Mouse (Mus musculus): ENCODE measurements around the gene Scaf1. TPM values are rescaled to one million over a fixed set of nuclear protein-coding genes. Genes with fewer than 3 reads are reported as not detected.

Scaf1 gene
- polyA plus RNA-seq (2015; fragmentation: Nextera tagmentation; extraction: Ambion mirVana): 43.3 and 46.1 TPM in 2 replicates

DNA sequence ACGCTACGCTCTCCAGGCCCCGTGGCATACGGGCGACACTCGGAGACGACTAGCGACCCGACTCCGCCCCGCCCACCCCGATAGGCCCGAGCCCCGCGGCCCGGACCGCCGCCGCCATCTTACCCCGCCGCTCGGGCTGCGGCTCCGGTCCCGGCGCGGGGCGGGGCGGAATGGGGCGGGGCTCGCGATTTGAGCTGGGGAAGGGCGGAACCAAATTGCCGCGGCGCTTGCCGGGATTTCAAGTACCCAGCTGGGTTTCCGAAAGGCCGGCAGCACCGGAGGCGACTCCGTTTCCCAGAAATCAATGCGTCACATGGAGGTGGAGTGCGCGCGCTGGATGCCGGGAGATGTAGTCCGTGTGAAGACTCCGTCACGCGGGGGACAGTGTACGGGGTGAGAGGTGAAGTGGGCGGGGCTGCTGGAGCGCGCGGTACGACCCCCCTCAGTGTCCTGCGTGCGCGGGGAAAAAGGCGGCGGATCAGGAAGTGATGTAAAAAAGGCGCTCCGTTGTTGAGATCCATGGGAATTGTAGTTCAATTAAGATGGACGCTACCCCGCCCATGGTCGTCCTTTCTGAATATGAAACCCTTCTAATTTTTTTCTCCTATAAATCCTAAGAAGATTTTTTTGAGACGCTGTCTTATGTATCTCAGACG lies at the start of gene Scaf1:
Gene Scaf1, minus strand, starts transcription at position 407 of the 656 bp plus-strand sequence.
- WGBS: under 1% methylated on average over 68 of the region's 69 CpGs
- peaks cover 50% of the 10 kb centered on the region for H3K4me1 ChIP-seq
- no peaks in the 10 kb centered on the region for H3K9me3 ChIP-seq (replicated peaks)
- H3K4me2 ChIP-seq: peak within 1 kb of the TSS; percentile 86
- ATAC-seq (ENCODE audit: low FRiP score): peak; percentile 95
- H3K9ac ChIP-seq (replicated peaks): peak within 1 kb of the TSS; percentile 88
- peaks cover 5% of the 10 kb centered on the region; the same call in 1 of the 2 replicates for H3K27me3 ChIP-seq (replicated peaks)
- peaks cover 28% of the 10 kb centered on the region for H3K36me3 ChIP-seq
- H3K27ac ChIP-seq (replicated peaks): peak within 1 kb of the TSS; percentile 84
- H3K4me3 ChIP-seq (replicated peaks): peak within 1 kb of the TSS; percentile 91

DNA sequence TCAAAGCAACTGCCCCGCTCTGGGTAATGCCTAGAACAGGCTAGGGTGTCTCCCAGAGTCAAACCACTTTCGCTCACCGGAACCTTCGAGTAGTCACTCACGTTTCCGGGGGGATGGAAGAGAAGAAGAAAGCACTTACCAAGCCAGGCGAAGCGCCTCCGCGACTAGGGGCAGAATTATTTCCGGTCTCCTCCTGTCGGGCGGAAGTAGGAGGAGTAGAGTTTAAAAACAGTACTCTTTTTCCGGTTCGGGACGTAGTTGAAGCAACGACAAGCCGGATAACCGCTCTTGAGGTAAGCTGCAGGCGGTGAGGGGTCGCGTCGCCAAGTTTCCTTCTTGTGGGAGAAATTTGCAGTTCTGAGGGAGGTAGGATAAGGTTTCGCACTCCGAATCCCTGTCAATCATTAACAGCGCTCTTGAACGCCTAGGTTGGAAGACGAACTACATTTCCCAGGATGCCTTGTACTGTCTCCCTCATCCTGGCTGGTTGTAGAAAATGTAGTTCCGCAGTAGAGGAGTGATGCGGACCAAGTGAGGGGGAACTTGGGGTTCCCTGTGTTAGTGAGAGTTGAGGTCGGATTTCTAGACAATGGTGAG lies 46.2 kb upstream of the Scaf1 start, which contains the start of the genes Nosip and Prrg2:
Gene Nosip, plus strand, starts transcription at position 191 of the 597 bp plus-strand sequence.
Gene Prrg2, minus strand, starts transcription at position 439 of the 597 bp plus-strand sequence.
- under 1% methylated on average over 31 of the region's 31 CpGs for WGBS
- H3K4me2 ChIP-seq: peak within 1 kb of the TSS; percentile 67
- peak within 1 kb of the TSS; percentile 94 for H3K27ac ChIP-seq (replicated peaks)
- peak within 1 kb of the TSS; percentile 62 for H3K4me3 ChIP-seq (replicated peaks)
- H3K9ac ChIP-seq (replicated peaks): peak within 1 kb of the TSS; percentile 63
- no peaks in the 10 kb centered on the region for H3K27me3 ChIP-seq (replicated peaks)
- no peaks in the 10 kb centered on the region for H3K36me3 ChIP-seq
- H3K4me1 ChIP-seq: peaks cover 35% of the 10 kb centered on the region
- ATAC-seq (ENCODE audit: low FRiP score): peak; percentile 89
- no peaks in the 10 kb centered on the region for H3K9me3 ChIP-seq (replicated peaks)

DNA sequence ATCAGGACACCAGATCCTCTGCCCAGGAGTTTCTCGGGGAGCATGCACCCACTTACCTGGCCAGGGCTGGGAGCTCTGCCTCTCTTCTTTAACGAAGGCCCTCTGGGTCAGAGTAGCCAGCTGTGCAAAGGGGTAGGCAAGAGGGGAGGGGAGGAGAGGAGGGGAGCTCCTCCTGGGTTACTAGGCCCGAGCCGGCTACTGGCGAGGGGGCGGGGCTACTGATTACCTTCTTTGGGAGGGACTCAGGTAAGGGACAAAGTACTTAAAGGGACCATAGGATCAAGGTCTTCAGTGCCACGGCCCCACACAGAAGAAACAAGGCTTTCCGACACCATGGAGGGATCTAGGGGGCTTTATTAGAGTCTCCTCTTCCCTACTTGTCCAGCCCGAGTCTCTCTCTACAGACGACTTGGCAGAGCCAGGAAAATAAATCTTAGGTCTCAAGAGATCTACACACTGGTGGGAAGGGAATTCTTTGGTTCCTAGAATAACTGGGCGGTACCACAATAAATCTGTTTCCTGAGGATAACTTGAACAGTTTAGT lies 45.4 kb upstream of the Scaf1 start:
- Histone ChIP-seq H3K9ac (replicated peaks) (0 out of 2 replicates have a peak overlapping the region, but pooled peaks have one; percentile 63), H3K4me1 (peaks cover 35% of the 10 kb centered on the region), H3K27me3 (replicated peaks) (no peaks in the 10 kb centered on the region), H3K9me3 (replicated peaks) (no peaks in the 10 kb centered on the region), H3K27ac (replicated peaks) (peak overlapping the region; percentile 94; the same call in 1 of the 2 replicates), H3K36me3 (no peaks in the 10 kb centered on the region), H3K4me2 (peak overlapping the region; percentile 67), H3K4me3 (replicated peaks) (peak overlapping the region; percentile 62)
- 9% methylated on average over 11 of the region's 11 CpGs for WGBS
- no peak for ATAC-seq (ENCODE audit: low FRiP score)

DNA sequence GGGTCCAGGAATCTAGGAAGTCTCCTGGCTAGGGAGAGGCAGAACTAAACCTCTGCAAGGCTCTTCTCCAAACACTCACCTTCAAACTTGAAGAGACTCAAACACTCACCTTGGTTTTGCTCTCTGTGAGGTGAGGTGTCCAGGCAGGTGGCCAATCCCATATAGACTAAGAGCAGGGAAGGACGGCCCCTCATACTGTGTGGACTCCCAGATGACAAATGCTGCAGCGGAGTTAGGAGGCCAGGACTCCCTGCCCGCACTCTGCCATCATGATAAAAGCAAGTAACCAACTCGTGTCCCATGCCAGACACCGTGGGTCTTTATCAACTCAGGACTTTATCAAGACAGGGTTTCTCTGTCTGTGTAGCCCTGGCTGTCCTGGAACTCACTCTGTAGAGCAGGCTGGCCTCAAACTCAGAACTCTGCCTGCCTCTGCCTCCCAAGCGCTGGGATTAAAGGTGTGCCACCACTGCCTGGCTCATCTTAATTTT lies 44.5 kb upstream of the Scaf1 start:
- H3K36me3 ChIP-seq: no peaks in the 10 kb centered on the region
- H3K4me3 ChIP-seq (replicated peaks): no peak overlapping the region
- H3K27ac ChIP-seq (replicated peaks): no peak overlapping the region
- WGBS: 93% methylated on average over 6 of the region's 6 CpGs
- H3K4me1 ChIP-seq: peaks cover 33% of the 10 kb centered on the region
- H3K27me3 ChIP-seq (replicated peaks): no peaks in the 10 kb centered on the region
- H3K9ac ChIP-seq (replicated peaks): no peak overlapping the region
- H3K9me3 ChIP-seq (replicated peaks): no peaks in the 10 kb centered on the region
- no peak for ATAC-seq (ENCODE audit: low FRiP score)
- no peak overlapping the region for H3K4me2 ChIP-seq

DNA sequence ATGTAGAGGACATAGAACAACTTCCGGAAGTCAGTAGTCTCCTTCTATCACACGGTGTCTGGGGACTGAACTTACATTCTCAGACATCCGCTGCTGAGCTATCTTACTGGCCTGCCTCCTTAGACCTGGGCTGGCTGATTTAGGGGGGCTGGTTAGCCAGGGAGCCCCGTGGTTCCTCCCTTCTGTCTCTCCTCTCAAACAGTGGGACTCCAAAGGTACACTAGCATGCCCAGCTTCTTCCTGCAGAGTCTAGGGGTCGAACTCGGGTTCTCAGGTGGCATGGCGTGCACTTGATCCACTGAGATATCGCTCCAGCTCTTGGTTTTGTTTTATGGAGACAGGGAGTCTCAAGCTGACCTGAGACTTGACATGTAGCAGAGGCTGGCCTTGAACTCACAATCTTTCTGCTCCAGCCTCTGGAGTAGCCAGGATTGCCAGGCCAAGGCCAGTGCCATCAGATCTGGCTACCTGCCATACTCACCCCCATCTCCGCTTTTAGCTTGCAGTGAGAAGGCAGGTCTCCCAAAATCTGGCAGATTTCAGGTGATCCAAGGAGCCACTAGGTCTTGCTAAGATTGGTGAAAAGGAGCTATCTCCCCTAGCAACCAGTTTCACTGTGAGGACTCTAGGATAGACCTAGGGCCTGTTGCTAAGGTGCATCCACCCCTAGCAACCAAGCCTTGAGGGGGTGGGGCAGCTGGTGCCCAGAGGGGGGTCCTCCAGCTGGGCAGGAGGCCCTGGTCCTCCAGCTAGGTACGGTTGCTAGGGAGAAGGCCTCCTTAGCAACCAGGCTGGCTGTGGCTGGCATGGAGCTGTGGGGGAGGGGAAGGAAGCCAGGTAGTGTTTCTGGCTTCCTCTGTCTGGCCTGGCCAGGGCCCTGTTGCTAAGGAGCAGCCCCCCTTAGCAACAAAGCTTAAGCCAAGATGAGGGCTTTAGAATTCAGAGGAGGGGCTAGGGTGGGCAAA lies 42.7 kb upstream of the Scaf1 start:
- Histone ChIP-seq H3K27ac (replicated peaks) (peak overlapping the region; percentile 75), H3K27me3 (replicated peaks) (no peaks in the 10 kb centered on the region), H3K36me3 (no peaks in the 10 kb centered on the region), H3K4me3 (replicated peaks) (no peak overlapping the region), H3K9me3 (replicated peaks) (no peaks in the 10 kb centered on the region), H3K9ac (replicated peaks) (no peak overlapping the region), H3K4me2 (no peak overlapping the region), H3K4me1 (peaks cover 36% of the 10 kb centered on the region)
- 83% methylated on average over 10 of the region's 10 CpGs for WGBS
- ATAC-seq (ENCODE audit: low FRiP score): no peak

DNA sequence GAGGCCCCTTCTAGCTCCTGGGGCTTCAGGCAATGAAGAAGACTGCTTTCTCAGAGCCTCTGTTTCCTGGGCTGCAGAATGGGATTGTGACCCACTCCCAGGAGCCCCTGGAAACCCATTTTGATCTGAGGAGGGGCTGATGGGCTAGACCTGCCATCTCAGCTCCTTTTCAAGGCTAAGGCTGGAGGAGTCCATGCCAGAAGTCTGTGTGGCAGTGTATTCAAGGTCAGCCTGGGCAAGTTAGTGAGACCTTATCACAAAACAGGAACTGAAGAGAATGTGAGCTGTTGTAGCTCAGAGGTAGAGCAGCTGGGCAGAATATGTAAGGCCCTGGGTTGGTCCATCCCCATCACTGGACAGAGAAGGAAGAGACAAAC lies 40.8 kb upstream of the Scaf1 start:
- H3K4me2 ChIP-seq: no peak overlapping the region

DNA sequence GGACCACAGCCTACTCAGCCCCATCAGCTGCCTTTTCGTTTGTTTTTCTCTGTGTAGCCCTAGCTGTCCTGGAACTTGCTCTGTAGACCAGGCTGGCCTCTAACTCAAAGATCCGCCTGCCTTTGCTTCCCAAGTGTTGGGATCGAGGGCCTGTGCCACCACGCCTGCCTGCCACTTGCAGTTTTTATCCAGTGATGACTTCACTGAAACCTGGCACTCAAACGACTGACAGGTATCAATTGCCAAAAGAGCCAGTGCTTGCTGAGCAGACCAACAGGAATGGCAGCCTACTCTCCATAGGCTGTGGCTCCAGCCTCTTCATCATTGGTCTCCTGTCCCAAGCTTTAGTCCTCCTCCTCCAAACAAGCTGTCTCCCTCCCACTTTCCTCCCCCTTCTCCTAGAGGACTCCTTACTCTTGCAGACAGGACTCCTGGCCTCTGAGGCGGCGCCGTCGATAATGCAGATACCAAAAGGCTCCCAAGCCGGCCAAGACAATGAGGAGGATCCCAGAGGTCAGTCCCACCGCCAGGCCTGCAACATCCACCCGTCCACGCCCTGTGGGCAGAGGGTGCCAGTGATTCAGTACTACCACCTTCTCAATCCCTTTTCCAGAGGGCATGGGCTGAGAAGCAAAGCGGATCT lies 40.3 kb upstream of the Scaf1 start:
- no peaks in the 10 kb centered on the region for H3K9me3 ChIP-seq (replicated peaks)
- H3K9ac ChIP-seq (replicated peaks): no peak overlapping the region
- no peak overlapping the region for H3K4me2 ChIP-seq
- H3K4me3 ChIP-seq (replicated peaks): no peak overlapping the region
- peaks cover 33% of the 10 kb centered on the region for H3K4me1 ChIP-seq
- no peaks in the 10 kb centered on the region for H3K27me3 ChIP-seq (replicated peaks)
- no peaks in the 10 kb centered on the region for H3K36me3 ChIP-seq
- 71% methylated on average over 14 of the region's 14 CpGs for WGBS
- ATAC-seq (ENCODE audit: low FRiP score): no peak
- no peak overlapping the region for H3K27ac ChIP-seq (replicated peaks)

More for the DNA sequence above, 40.8 kb upstream of the Scaf1 start:
- H3K27me3 ChIP-seq (replicated peaks): no peaks in the 10 kb centered on the region
- H3K4me3 ChIP-seq (replicated peaks): no peak overlapping the region
- H3K9me3 ChIP-seq (replicated peaks): no peaks in the 10 kb centered on the region
- no peak overlapping the region for H3K27ac ChIP-seq (replicated peaks)
- H3K4me1 ChIP-seq: peaks cover 33% of the 10 kb centered on the region
- no peak overlapping the region for H3K9ac ChIP-seq (replicated peaks)
- H3K36me3 ChIP-seq: no peaks in the 10 kb centered on the region
- ATAC-seq (ENCODE audit: low FRiP score): no peak

DNA sequence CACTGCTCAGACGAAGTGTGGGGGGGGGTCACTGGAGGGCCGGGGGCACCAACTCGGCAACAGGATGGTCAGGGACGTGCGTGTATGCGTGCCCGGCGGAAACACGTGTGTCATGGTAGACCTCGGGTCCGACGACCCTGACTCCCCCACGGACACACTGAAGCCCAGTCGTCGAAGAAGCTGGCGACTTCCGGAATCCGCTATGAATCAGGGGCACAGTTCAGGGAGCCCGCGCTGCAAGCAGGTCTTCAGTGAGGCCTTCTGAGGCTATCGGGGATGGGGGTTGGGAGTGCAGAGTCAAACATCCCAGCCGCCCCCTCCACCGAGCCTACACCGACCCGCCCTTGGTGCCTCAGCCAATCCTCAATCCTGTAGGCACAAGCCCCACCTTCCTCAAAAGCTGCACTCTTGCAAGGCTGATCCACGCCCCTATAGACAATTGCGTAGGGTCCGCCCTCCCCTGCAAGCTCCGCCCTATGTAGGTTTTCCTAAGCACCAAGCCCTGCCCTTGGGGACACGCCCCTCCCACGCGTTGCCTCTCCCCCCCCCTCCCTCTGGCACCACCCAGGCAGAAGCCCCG lies 37.9 kb upstream of the Scaf1 start:
- peaks cover 13% of the 10 kb centered on the region for H3K36me3 ChIP-seq
- H3K9me3 ChIP-seq (replicated peaks): no peaks in the 10 kb centered on the region
- peak overlapping the region; percentile 66 for H3K9ac ChIP-seq (replicated peaks)
- H3K4me3 ChIP-seq (replicated peaks): peak overlapping the region; percentile 81
- H3K27me3 ChIP-seq (replicated peaks): no peaks in the 10 kb centered on the region
- H3K4me1 ChIP-seq: peaks cover 41% of the 10 kb centered on the region
- peak; percentile 90 for ATAC-seq (ENCODE audit: low FRiP score)
- peak overlapping the region; percentile 99 for H3K27ac ChIP-seq (replicated peaks)
- 0% methylated on average over 33 of the region's 33 CpGs for WGBS
- peak overlapping the region; percentile 97 for H3K4me2 ChIP-seq

DNA sequence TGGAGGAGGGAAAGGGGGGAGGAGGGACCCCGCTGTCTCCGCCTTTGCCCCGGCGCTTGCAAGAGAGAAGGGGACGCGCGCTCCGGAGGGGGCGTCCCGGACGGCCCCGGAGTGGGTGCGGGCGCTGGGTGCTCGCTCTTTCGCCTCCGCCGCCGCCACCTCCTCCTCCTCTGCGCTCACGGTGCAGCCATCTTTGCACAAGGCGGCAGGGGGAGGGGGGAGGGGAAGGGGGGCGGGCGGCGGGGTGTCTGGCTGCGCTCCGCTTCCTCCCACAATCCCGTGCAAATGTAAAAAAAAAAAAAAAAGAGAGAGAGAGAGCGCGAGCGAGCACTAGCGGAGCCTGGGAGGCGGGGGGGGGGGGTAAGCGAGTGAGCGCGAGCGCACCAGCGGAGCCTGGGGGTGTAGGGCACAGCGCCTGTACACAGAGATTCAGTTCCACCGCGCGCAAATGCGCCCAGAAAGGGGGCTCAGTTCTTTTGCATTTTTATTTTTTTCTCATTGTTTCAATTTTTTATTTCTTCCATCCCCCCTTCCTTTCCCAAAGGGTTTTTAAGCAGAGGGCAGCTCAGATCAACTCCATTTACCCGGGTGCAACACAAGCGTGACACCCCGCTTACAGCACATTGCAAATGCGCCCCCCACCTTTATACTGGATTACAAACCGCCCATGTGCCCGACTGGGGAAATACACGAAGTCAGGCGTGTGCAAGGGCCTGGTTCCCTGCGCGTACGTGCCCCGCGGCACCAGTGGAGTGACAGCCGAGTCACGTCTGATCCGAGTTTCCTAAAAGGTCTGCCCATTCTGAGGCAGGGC lies 37.2 kb upstream of the Scaf1 start:
- WGBS: 1% methylated on average over 42 of the region's 59 CpGs
- peak; percentile 67 for ATAC-seq (ENCODE audit: low FRiP score)

DNA sequence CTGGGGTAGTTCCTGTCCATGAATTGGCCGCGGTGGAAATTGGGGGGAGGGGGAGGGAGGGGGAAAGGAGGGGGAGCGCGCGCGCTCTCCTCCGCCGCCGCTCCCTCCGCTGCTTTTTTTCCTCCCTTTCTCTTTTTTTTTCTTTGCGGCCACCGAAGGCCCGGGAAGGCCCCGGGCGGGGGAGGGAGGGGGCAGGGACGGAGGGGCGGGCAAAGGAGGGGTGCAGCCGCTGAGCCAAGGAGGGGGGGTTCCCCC lies 36.6 kb upstream of the Scaf1 start, which contains the start of gene Prr12:
Gene Prr12, minus strand, starts transcription at position 20 of the 255 bp plus-strand sequence.
- 0% methylated on average over 4 of the region's 18 CpGs for WGBS

More for the DNA sequence above, 37.2 kb upstream of the Scaf1 start:
- Histone ChIP-seq H3K4me2 (peak overlapping the region; percentile 97), H3K9ac (replicated peaks) (peak overlapping the region; percentile 66), H3K4me1 (peaks cover 43% of the 10 kb centered on the region), H3K27ac (replicated peaks) (peak overlapping the region; percentile 99), H3K36me3 (peaks cover 20% of the 10 kb centered on the region), H3K9me3 (replicated peaks) (no peaks in the 10 kb centered on the region), H3K27me3 (replicated peaks) (no peaks in the 10 kb centered on the region), H3K4me3 (replicated peaks) (peak overlapping the region; percentile 81)

More for the DNA sequence above, 36.6 kb upstream of the Scaf1 start, which contains the start of gene Prr12:
- Histone ChIP-seq H3K4me2 (peak within 1 kb of the TSS; percentile 97), H3K4me3 (replicated peaks) (peak within 1 kb of the TSS; percentile 81), H3K9me3 (replicated peaks) (no peaks in the 10 kb centered on the region), H3K9ac (replicated peaks) (peak within 1 kb of the TSS; percentile 66), H3K27me3 (replicated peaks) (no peaks in the 10 kb centered on the region), H3K4me1 (peaks cover 43% of the 10 kb centered on the region), H3K36me3 (peaks cover 25% of the 10 kb centered on the region), H3K27ac (replicated peaks) (peak within 1 kb of the TSS; percentile 99)
- no peak for ATAC-seq (ENCODE audit: low FRiP score)
